Mouse (Mus musculus) ES-Bruce4 (cell line): ENCODE measurements around the gene Zfp637.

ENCODE experiments used
- CTCF ChIP-seq: IDR thresholded peaks from one replicate; pipeline ENCODE4 v1.8.1; 2011; ENCODE audit warnings: low read depth, low read length
- EP300 ChIP-seq: IDR thresholded peaks from 2 replicates; pipeline ENCODE4 v1.6.1; 2011; ENCODE audit warnings: low read depth, low read length; ENCODE audit not compliant: insufficient read depth
- POLR2A ChIP-seq: IDR thresholded peaks from one replicate; pipeline ENCODE4 v1.8.1; 2011; ENCODE audit warnings: low read length; ENCODE audit not compliant: insufficient read depth

- no peak for TF ChIP-seq POLR2A
- no peak for TF ChIP-seq CTCF
- TF ChIP-seq EP300 = no peak
Observed at GRCm38 (mm10) chr6:117871034-117871433, 30.1 kb downstream of the Zfp637 start.
